Mouse (Mus musculus) CH12F3 (cell line): ENCODE data around the gene Tmem37.

Experiments
- in situ Hi-C: fragments of 300-500 bp; cut with MboI; formaldehyde crosslinking; loops from 2 replicates; pipeline ENCODE4 v1.14.3; 2020; ENCODE audit warnings: low sequenced_read_pairs

The Tmem37 gene

DNA sequence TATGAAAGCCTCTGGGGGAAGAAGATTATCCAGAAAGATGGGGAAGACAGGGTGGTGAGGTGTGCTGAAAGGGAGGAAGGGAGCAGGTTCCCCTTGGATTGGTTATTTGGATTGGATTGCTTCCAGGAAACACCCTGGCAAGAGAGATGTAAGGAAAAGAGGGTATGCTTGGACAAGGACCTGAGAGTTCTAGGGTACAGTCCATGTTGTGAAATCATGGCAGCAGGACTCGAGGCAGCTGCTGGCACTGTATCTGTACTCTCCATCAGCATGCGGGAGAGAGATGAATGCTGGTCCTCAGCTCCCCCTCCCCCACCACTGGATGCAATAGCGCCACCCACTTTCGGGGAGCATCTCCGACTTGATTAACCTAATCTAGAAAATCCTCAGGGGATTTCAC lies 13.2 kb downstream of the Tmem37 start:
- in situ Hi-C loops: no loop called here

DNA sequence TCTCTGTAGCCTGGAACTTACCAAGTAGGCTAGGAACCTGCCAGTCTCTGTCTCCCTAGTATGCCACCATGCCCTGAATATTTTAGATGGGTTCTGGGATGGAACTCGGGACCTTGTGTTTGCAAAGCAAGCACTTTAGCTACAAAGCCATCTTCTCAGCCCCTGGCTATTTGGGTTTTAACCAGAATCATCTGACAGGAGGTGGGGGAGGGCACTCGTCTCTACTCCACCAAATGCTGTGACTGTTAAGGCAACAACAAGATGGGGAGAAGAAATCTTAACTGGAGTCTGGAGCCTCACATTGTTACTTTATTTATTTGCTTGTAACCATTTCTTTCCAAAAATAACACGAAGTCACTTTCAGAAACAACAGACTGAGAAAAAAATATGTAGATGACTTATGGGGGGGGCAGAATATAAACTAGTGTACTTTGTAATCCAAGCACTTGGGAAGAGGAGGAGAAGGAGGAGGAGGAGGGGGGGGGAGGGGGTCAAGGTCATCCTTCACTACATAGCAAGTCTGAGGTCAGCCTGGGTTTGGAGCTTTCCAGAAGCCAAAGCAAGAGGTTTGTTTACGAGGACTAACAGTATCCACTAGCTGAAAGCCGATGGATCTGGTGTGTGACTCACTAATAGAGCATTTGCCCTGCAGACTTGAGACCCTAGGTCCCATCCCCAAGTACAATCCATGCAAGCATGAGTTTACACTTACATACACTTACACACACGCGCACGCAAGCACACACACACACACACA lies 16.0 kb downstream of the Tmem37 start:
- in situ Hi-C loops: no loop called here

DNA sequence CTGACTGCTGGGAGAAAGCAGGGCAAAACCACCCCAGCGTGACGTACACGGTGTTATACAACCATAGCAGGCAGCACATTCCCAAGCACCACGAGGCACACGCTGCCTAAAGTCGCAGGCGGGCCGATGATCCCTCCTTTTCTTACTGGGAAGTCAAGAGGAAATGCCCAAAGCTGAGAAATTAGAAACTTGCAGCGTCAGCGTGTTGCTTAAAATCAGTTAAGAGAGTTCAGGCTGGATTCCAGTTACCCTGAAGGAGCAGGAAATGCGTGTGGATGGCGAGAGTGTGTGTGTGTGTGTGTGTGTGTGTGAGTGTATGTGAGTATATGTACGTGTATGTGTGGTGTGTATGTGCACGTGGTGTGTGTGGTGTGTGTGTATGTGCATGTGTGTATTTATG lies 16.8 kb downstream of the Tmem37 start:
- in situ Hi-C loops: no loop called here

DNA sequence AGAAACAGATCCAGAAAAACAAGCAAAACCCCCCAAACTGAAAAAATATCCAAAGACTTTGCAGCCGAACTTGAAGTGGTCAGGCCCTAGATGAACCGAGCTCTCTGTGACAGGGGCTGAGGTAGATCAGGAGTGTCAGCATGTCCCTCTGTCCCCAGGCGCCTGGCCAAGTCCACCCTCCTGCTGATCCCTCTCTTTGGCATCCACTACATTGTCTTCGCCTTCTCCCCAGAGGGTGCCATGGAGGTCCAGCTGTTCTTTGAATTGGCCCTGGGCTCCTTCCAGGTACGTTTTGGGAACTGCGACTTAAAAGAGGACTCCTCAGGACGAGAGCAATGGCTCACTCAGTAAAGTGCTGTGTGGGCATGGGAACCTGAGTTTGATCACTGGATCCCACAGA lies 17.6 kb downstream of the Tmem37 start:
- in situ Hi-C loops: no loop called here

DNA sequence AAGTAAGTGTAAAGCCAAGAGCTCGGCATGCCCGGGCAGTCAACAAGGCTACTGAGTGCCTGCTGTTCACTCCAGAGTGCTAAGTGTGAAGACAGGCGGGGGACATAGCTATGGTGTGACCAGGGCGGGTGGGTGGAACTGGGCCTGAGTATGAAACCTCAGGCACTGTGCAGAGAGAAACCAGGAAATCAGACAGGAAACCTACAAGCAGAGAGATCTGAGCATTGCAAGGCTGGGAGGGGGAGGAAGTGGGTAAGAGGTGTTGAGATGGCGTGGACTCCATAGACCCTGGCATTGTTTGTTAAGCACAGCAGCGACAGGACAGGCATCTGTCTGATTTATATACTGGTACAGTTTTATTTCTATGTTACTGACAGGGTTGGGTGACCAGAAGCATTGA lies 18.4 kb downstream of the Tmem37 start:
- in situ Hi-C loops: no loop called here

DNA sequence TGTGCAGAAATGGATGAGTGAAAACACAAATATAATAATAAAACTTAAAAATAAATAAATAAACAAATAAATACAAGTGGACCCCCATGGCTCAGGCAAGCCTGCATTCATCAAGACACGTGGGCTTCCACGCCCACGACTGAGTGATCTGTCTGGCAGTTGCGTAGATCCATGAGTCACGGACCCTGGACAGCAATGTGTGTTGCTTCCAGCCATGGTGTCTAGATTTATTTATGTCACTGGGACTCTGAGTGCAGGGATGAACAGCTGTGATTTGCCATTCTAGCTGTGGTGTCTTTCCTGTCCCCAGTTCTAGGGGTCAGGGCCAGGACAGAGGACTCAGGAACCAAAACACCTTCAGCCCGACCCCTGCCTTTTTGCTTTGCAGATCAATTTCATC lies 18.9 kb downstream of the Tmem37 start:
- in situ Hi-C loops: no loop called here

DNA sequence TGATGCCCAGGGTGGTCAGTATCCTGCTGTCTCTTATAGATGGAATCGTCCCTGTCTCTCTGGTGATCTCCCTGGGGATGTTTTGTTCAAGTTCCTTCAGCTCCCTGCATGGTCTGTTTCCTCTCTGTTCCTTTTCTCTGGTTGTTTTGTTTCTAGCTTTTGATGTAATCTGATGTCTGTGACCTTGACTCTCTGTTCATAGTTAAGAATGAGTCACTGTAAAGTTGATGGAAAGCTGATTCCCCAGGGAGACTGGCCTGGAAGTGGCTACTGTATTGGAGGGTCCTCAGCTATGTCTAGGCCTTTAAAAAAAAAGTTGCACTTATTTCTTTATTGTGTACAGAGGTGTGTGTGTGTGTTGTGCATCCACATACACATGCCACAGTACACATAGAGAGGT lies 22.8 kb downstream of the Tmem37 start:
- in situ Hi-C loops: no loop called here

GRCm38 (mm10) chr1:120047325-120047724 lies 26.5 kb downstream of the Tmem37 start:
- in situ Hi-C loops: no loop called here

DNA sequence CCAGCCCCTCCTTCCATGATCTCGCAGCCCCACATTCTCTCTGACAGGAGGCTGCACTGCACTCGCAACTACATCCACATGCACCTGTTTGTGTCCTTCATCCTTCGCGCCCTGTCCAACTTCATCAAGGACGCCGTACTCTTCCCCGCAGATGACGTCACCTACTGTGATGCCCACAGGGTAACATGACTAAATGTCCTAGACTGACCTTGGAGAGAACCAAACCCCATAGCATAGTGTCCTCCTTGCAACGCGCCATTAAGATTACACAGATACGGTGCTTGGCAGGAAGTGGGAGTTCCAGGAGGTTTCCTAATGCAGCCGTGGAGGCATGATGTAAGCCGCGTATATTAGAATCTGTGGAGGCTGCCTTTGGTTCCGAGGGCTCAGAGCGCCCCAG lies 29.3 kb downstream of the Tmem37 start:
- in situ Hi-C loops: no loop called here

DNA sequence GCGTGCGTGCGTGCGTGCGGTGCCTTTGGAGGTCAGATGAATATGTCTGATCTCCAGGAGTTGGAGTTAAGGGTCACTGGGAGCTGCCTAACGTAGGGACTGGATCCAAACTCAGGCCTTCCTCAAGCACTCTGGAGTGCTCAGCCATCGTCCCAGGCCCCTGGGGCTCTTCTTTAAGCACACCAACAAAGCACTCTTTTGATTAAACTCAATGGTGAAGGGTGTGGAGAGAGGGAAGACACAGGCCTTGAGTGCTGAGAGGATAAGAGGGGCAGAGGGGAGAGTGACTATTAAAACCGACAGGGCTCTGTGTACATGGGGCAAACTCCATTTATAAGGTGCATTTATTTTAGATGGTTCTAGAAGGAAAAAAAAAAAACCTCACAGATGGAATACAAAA lies 31.5 kb downstream of the Tmem37 start:
- in situ Hi-C loops: no loop called here

GRCm38 (mm10) chr1:120038594-120038993 lies 35.3 kb downstream of the Tmem37 start:
- in situ Hi-C loops: no loop called here

- in situ Hi-C loops: no loop called here
Measured at GRCm38 (mm10) chr1:120037021-120037683, 36.7 kb downstream of the Tmem37 start.

DNA sequence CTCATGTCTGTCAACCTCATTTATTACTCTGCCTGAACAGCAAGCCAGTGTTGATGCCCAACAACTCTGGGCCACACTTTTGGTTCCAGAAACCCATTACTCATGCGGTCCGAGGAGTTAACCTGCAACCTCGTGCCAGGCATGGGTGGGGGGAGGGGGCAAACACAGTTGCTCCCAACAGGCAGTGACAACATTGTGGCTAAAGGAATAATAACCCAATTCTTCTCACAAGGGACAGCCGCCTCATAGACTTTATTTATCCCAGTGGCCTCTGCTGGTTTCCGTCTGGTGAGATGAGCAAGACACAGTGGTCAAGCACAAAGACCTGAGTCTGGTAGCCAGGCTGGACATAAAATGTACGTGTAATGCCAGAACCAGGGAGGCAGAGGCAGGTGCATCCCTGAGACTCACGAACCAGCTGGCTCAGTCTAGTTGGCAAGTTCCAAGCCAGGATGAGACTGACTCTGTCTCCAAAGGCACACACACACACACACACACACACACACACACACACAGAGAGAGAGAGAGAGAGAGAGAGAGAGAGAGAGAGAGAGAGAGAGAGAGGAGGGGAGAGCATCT lies 38.3 kb downstream of the Tmem37 start:
- in situ Hi-C loops: no loop called here

DNA sequence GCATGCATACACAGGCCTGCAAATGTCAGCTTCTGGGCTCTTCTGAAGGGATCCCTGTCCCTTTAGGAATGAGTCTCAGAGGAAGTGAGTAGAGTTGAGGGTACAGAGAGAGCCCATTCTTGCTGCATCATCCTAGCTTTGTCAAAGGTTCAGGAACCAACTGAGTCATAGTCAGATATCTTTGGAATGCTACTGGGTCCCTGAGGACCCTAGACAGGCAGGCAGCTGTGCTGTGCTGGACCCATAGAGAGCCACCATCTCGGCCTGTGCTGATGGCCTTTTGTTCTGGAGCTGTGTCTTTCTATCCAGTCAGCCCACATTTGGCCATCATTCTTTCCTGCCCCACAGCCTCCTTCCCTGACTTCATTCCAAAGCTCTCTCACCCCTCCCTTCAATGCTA lies 39.1 kb downstream of the Tmem37 start:
- in situ Hi-C loops: no loop called here

DNA sequence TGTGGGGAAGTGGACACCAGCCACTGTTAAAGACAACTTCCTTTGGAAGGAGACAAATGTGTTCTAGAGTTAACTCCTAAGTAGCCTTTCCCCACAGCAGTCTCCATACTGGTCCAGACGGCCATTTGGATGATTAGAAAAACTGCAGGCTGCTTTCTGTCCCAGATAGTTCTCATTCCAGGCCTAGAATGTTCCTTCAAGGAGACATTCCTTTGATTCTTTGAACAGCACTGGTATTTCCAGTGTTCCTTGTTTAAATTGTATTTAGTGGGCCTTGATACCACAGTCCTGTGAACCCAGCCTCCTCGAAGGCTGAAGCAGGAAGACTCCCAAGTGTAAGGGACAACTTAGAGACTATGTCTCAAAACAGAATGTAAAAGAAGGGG lies 40.4 kb downstream of the Tmem37 start:
- in situ Hi-C loops: no loop called here

DNA sequence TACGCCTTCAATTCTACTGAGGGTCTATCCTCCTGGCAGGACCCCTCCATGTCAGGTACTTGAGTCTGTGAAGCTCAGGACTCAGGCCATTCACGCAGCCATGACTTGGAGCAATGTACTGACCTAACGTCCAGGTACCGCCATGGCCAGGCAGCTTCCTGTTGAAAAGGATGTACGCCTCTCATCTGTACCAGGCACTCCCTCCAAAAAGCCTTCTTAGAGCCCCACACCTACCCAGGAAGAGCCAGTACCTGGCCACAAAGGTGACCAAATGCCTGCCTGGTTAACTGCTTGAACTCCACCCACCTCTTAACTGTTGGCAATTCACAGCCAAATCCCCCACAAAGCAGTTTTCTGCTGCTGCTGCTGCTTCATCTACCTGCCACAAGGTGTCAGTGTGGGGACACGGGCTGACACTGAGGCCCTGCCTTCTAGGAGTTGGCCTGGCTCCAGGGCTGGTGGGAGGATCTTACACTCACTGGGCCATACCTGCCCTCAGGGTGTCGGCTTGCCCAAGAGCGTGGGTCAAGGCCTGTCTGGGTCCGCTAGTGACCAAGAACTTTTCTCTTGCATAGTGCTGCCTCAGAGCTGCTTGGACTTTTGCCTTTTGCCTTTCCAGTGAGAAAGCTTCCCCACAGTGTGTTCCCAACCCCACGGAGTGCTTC lies 40.9 kb downstream of the Tmem37 start:
- in situ Hi-C loops: no loop called here

DNA sequence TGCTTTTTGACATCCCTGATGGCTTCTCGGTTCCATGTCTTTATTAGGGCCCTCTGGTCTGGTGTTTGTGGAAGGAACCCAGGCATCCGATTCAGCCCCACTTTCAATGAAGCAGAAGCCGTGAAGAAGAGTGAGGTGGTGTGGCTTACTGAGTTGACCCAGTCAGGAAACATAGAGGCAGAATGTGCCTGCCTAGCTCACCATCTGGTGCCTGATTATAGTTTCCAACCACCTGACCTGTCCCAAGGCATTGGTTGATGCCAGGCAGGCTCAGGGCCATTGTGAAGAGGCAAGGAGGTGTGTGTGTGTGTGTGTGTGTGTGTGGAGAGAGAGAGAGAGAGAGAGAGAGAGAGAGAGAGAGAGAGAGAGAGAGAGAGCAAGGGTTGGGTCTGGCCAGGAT lies 43.4 kb downstream of the Tmem37 start:
- in situ Hi-C loops: no loop called here

- in situ Hi-C loops: loop anchor here (10.0 kb wide), 1 partner anchor 117 kb away; no protein-coding TSS in a partner anchor
Measured at GRCm38 (mm10) chr1:120027693-120028092, 46.2 kb downstream of the Tmem37 start.

- in situ Hi-C loops: loop anchor here (10.0 kb wide), 1 partner anchor 120 kb away; no protein-coding TSS in a partner anchor
Measured at GRCm38 (mm10) chr1:120025050-120025439, 48.8 kb downstream of the Tmem37 start.

DNA sequence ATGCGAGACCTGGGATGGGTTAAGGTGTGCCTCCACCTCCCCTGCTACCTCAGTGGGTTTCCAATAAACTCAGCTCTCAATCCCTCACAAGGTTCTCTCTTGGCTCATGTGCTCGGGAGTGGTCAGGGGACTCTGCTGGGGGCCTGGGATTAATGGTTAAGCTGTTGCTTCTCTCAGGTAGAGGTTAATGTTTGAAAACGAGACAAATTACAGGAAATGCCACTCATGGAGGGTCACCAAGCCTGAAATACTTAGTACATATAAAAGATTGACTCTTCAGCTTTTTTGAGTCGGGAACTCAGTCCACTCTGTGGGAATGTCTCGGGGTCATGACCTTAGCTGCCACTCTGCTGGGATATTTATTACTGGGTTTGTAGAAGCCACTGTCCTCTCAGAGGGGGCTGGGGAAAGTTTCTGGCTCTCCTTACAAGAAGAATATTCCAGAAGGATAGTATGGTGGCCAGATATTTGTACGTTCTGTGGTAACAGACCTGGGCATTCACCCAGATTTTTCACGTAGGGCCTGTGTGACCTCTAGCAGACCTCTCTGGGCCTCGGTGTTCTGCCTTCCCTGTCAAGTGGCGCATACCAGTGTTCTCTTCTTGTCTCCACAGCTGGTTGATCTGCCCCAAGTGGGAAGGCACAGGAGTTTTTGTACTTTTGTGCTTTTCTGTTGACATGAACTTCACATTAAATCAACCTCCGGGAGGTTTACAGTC lies 49.4 kb downstream of the Tmem37 start:
- in situ Hi-C loops: loop anchor here (10.0 kb wide), 1 partner anchor 120 kb away; no protein-coding TSS in a partner anchor

DNA sequence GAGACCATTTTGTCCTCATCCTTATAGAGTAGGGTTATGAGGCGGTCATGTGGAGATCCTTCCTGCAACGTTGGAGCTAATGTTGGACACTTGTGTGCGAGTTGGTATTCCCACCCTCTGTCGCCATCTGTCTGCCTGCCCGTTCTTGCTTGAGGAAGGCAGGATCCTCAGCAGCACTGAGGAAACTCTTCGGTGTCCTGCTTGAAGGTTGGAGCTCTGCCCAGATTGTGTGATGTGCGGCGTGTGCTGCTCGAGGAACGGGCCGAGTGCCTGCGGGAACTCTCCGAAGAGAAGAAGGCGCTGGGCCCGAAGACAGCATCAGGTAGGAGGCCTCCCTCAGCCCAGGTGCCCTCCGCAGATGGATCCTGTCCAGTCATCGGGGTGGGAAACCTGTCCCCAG lies 51.9 kb downstream of the Tmem37 start:
- in situ Hi-C loops: loop anchor here (10.0 kb wide), 1 partner anchor 123 kb away; no protein-coding TSS in a partner anchor
